Mouse (Mus musculus) C2C12 (cell line): ENCODE data around the gene Ezr. TPM values are rescaled to one million over a fixed set of nuclear protein-coding genes. Genes with fewer than 3 reads are reported as not detected.

ENCODE experiments used
- H3K27me3 ChIP-seq: one replicate; pipeline ENCODE4 v1.6.1; 2011; ENCODE audit not compliant: control insufficient read depth, insufficient read depth, insufficient read length
- H3K36me3 ChIP-seq: one replicate; pipeline ENCODE4 v1.6.1; 2011; ENCODE audit not compliant: control insufficient read depth, insufficient read depth
- H3K4me3 ChIP-seq: one replicate; pipeline ENCODE4 v1.5.1; 2011; ENCODE audit warnings: mild to moderate bottlenecking, control low read depth; ENCODE audit not compliant: poor library complexity, insufficient read depth, severe bottlenecking
- H3K79me2 ChIP-seq: one replicate; pipeline ENCODE4 v1.6.1; 2011; ENCODE audit not compliant: control insufficient read depth, insufficient read depth
- H3K79me3 ChIP-seq: one replicate; pipeline ENCODE4 v1.6.1; 2011; ENCODE audit warnings: low read depth, control low read depth
- H3ac ChIP-seq: one replicate; pipeline ENCODE3; 2011; ENCODE audit warnings: low read depth; ENCODE audit not compliant: control insufficient read depth, insufficient read length
- CEBPB ChIP-seq: IDR thresholded peaks from one replicate; pipeline ENCODE4 v1.6.1; 2011; ENCODE audit warnings: low read depth, mild to moderate bottlenecking, control low read depth, moderate library complexity
- CTCF ChIP-seq: IDR thresholded peaks from one replicate; pipeline ENCODE4 v1.5.1; 2011; ENCODE audit not compliant: control insufficient read depth, insufficient read depth, insufficient read length
- FOSL1 ChIP-seq: IDR thresholded peaks from one replicate; pipeline ENCODE4 v1.8.0; 2011; ENCODE audit warnings: mild to moderate bottlenecking, low read length; ENCODE audit not compliant: poor library complexity, insufficient read depth, severe bottlenecking
- MAX ChIP-seq: IDR thresholded peaks from one replicate; pipeline ENCODE4 v1.6.1; 2011; ENCODE audit warnings: mild to moderate bottlenecking, control low read depth
- MYOD1 ChIP-seq: IDR thresholded peaks from one replicate; pipeline ENCODE4 v1.6.1; 2011; ENCODE audit warnings: low read depth; ENCODE audit not compliant: control insufficient read depth, insufficient read length
- MYOG ChIP-seq: IDR thresholded peaks from one replicate; pipeline ENCODE4 v1.6.1; 2011; ENCODE audit not compliant: control insufficient read depth, insufficient read length; ENCODE audit errors: extremely low read depth
- USF1 ChIP-seq: IDR thresholded peaks from one replicate; pipeline ENCODE4 v1.6.1; 2011; ENCODE audit warnings: low read depth, mild to moderate bottlenecking, control low read depth, moderate library complexity
- polyA plus RNA-seq: library from polyadenylated mRNA; unstranded; fragments of >200 nt; fragmentation: generic; extraction: Trizol; gene quantifications from one replicate; pipeline ENCODE4 v1.2.1, GENCODE M21; 2012; ENCODE audit warnings: missing spikeins

Gene Ezr
- polyA plus RNA-seq, 1 experiment = 78.7 TPM

DNA sequence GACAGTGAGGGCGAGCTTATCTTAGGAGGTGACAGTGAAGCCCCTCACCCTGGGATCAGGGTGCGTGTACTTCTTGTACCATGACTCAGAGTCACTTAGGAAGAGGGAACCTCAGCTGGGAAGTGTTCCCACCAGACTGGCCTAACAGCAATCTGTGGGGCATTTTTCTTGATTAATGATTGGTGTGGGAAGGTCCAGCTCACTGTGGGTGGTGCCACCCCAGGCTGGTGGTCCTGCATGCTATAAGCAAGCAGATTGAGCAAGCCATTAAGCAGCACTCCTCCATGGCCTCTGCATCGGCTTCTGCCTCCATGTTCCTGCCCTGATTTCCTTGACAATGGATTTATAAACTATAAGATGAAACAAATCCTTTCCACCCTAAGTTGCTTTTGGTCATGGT lies 26.7 kb upstream of the Ezr start:
- no peaks in the 10 kb centered on the region for H3K79me3 ChIP-seq
- H3K36me3 ChIP-seq = no peaks in the 10 kb centered on the region
- H3K4me3 ChIP-seq = no peak overlapping the region
- H3K27me3 ChIP-seq = no peaks in the 10 kb centered on the region
- no peak for TF ChIP-seq MAX
- no peak for TF ChIP-seq MYOG
- no peak for TF ChIP-seq CTCF
- TF ChIP-seq CEBPB = no peak
- TF ChIP-seq FOSL1 = no peak
- no peak for TF ChIP-seq USF1
- TF ChIP-seq MYOD1 = no peak
- H3K79me2 ChIP-seq = no peaks in the 10 kb centered on the region
- H3ac ChIP-seq = no peak overlapping the region

DNA sequence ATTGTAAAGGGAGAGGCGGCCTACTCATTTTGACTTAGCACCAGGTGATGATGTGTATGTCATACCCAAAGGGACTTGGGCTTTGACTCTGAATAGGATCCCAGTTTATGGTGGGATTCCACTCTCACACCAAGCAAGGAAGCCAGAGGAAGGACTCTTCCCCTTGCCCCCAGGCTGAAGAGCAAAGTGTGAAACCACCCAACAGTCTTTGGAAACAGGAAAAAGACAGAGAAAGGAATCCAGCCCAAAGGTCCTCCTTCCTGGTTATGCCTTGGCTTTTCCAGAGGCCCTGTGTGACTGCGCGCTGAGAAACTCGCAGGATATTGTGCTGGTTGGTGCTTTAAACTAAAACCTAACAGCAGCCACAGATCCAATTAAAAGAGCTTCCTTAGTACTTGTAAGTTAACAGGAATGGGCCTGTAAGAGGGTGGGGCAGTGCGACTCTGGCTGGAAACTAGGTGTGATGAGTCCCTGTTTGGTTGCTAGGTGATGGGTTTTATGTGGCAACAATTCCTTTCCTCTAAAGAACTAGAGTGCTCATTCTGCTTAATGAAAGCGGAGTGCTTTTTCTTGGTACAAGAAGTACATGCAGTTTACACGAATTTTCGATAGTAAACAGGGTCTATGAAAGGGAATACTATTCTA lies 26.1 kb upstream of the Ezr start:
- no peak overlapping the region for H3ac ChIP-seq
- TF ChIP-seq CTCF (no peak), FOSL1 (no peak), USF1 (no peak)
- H3K4me3 ChIP-seq = no peak overlapping the region
- H3K79me2 ChIP-seq = no peaks in the 10 kb centered on the region
- no peaks in the 10 kb centered on the region for H3K27me3 ChIP-seq
- H3K36me3 ChIP-seq = no peaks in the 10 kb centered on the region
- no peaks in the 10 kb centered on the region for H3K79me3 ChIP-seq

DNA sequence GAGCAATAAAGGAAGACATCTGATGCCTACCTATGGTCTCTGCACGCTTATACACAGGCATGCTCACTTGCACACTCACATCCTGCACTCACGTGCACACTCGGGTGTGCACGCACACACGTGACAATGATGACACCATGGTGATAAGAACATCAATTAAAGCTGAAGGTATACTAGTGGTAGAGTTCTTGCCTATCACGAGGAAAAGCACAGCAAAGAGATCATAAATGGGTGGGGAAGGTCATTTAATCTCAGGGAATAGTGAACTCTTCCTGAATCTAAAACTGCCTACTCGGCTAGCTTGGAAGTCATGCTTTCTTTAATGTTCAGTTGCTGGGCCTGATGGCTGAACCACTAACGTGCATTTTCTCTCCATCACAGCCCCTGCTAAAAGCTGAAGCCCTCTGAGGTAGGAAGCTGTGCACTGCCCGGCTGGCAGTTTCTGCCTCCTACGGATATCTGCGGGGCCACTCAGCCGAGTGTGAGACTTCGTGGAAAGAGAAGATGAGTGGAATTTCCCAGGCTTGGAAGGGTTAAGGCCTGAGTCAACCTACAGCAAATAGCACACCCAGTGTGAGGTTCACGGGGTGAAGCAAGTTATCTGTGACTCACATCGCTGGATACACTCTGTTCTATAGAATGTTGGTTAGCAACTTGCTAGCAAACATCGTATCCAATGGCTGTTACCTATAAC lies 25.4 kb upstream of the Ezr start:
- TF ChIP-seq MYOD1 (no peak), MAX (no peak), MYOG (no peak), CTCF (no peak), USF1 (no peak)
- H3K36me3 ChIP-seq = no peaks in the 10 kb centered on the region
- H3K27me3 ChIP-seq = no peaks in the 10 kb centered on the region
- H3ac ChIP-seq = no peak overlapping the region
- H3K79me2 ChIP-seq = no peaks in the 10 kb centered on the region
- H3K4me3 ChIP-seq = no peak overlapping the region
- H3K79me3 ChIP-seq = no peaks in the 10 kb centered on the region

DNA sequence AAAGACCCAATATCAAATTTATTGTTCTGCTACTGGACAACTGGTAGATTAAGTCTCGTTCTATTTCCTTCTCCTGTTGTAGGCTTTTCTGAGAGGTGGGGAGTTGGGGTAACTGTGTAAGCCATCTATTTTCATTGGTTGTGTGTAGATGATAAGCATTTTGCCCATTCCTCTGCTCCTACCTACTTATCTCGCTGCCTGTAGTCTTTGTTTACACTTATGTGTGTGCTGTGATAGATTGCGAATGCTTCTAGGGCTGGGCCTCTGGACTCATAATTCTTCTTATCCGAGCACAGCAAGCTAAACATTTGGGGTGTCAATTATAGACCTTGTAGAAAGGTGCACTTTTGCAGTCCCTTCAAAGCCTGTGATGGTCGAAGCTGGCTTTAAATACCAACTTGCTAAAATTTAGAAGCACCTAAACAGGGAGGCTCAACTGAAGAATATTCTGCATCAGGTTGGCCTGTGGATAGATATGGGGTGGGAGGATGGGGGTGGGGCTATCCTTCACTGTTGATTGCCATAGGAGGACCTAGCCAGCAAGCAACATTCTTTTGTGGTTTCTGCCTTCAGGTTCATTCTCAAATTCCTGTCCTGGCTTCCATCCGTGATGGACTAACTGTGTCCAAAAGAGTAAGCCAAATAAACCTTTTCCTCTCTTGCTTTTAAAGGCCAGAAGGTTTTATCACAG lies 22.4 kb upstream of the Ezr start:
- Histone ChIP-seq H3K4me3 (no peak overlapping the region), H3K36me3 (no peaks in the 10 kb centered on the region), H3K79me2 (no peaks in the 10 kb centered on the region), H3K27me3 (no peaks in the 10 kb centered on the region), H3ac (no peak overlapping the region), H3K79me3 (no peaks in the 10 kb centered on the region)
- TF ChIP-seq MAX (no peak), FOSL1 (no peak), MYOD1 (no peak), CEBPB (no peak), MYOG (no peak), CTCF (no peak), USF1 (no peak)

DNA sequence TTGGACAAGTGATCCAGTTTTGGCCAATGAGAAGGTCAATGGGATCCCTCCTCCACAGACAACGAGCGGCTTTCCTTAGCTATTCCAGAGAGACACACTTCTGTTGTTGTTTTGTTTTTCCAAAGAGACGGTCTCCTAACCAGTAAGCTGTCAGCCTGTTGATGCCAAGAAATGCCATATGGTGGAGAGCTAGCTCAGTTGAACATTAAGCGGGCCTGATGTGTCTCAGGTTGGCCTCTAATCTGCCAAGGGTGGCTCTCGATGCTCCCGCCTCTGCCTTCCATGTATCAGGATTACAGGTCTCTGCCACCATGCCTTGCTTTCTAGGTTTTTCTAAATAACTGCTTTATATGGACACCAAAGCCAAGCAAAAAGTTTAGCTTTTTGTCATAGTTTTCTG lies 21.5 kb upstream of the Ezr start:
- no peak overlapping the region for H3K4me3 ChIP-seq
- H3K79me3 ChIP-seq = no peaks in the 10 kb centered on the region
- H3K27me3 ChIP-seq = no peaks in the 10 kb centered on the region
- no peaks in the 10 kb centered on the region for H3K79me2 ChIP-seq
- H3K36me3 ChIP-seq = no peaks in the 10 kb centered on the region
- TF ChIP-seq FOSL1 (no peak), MYOG (no peak), CEBPB (no peak), MYOD1 (no peak), MAX (no peak), USF1 (no peak), CTCF (no peak)
- no peak overlapping the region for H3ac ChIP-seq

DNA sequence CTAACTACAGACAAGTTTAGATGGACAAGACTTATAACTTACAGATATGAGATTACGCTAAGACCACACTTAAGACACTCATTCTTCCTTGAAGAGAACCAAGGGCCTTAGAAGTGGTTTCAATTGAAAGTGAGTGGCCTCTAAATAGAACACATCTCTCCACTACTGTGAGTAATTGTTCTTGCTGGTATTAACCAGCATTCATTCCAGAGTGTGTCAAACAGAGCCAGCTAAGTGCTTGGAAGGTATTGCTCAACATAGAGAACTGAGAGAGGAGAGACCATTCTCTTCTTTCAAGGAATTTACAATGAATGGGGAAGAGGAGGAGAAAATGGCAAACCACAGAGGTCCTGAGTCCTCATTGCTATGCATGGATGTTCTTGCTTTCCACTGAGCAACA lies 21.0 kb upstream of the Ezr start:
- Histone ChIP-seq H3K36me3 (no peaks in the 10 kb centered on the region), H3K27me3 (no peaks in the 10 kb centered on the region), H3K79me2 (no peaks in the 10 kb centered on the region), H3K79me3 (no peaks in the 10 kb centered on the region), H3ac (no peak overlapping the region), H3K4me3 (no peak overlapping the region)
- TF ChIP-seq CEBPB (no peak), CTCF (no peak), USF1 (no peak), MYOD1 (no peak), MAX (no peak), MYOG (no peak), FOSL1 (no peak)
